Mouse (Mus musculus): ENCODE measurements around the gene Hist1h3i.
A peak's percentile ranks its signal among the peaks of the same experiment; 100 is the strongest.
"Not testable (repeated sequence)": the region's sequence is repeated elsewhere in the genome, so short reads cannot be mapped to it uniquely, and the experiment has no call there.

Hist1h3i gene

GRCm38 (mm10) chr13:21783734-21784161 is 578 bp upstream of the Hist1h3i start:
- DNase-seq (ENCODE audit: inconsistent age in 2 of 2, low spot score in 1 of 2): peak; percentile 12 to 68

- not testable (repeated sequence) for DNase-seq (ENCODE audit: inconsistent age in 2 of 2, low spot score in 1 of 2)
Measured at GRCm38 (mm10) chr13:21782361-21783254, 562 bp downstream of the Hist1h3i start.

- DNase-seq (ENCODE audit: inconsistent age in 2 of 2, low spot score in 1 of 2): no peak
Measured at GRCm38 (mm10) chr13:21781639-21782038, 1.5 kb downstream of the Hist1h3i start.

- no peak for DNase-seq (ENCODE audit: inconsistent age in 2 of 2, low spot score in 1 of 2)
Measured at GRCm38 (mm10) chr13:21781021-21781555, 2.1 kb downstream of the Hist1h3i start.

GRCm38 (mm10) chr13:21779767-21780731 is 3.1 kb downstream of the Hist1h3i start, which contains the start of gene Hist1h1b:
Gene Hist1h1b, minus strand, starts transcription at chr13:21780625.
- DNase-seq (ENCODE audit: inconsistent age in 2 of 2, low spot score in 1 of 2): peak; percentile 72 to 91

GRCm38 (mm10) chr13:21778814-21779766 is 4.1 kb downstream of the Hist1h3i start:
- DNase-seq (ENCODE audit: inconsistent age in 2 of 2, low spot score in 1 of 2): peak; percentile 67 to 91

GRCm38 (mm10) chr13:21755707-21756106 is 27.5 kb downstream of the Hist1h3i start:
- no peak for DNase-seq (ENCODE audit: inconsistent age in 2 of 2, low spot score in 1 of 2)

- peak in 1 of 2 experiments; percentile 64 for DNase-seq (ENCODE audit: inconsistent age in 2 of 2, low spot score in 1 of 2)
Measured at GRCm38 (mm10) chr13:21754294-21755001, 28.7 kb downstream of the Hist1h3i start.

GRCm38 (mm10) chr13:21753524-21754285 is 29.5 kb downstream of the Hist1h3i start, which contains the start of the genes Hist1h2ak and Hist1h2bn:
Gene Hist1h2ak, minus strand, starts transcription at chr13:21753827.
Gene Hist1h2bn, plus strand, starts transcription at chr13:21754123.
- DNase-seq (ENCODE audit: inconsistent age in 2 of 2, low spot score in 1 of 2): peak; percentile 67 to 93

- no peak for DNase-seq (ENCODE audit: inconsistent age in 2 of 2, low spot score in 1 of 2)
Measured at GRCm38 (mm10) chr13:21753051-21753523, 30.1 kb downstream of the Hist1h3i start.

GRCm38 (mm10) chr13:21752356-21752755 is 30.8 kb downstream of the Hist1h3i start:
- DNase-seq (ENCODE audit: inconsistent age in 2 of 2, low spot score in 1 of 2): no peak

- no peak for DNase-seq (ENCODE audit: inconsistent age in 2 of 2, low spot score in 1 of 2)
Measured at GRCm38 (mm10) chr13:21751827-21752226, 31.3 kb downstream of the Hist1h3i start.

- no peak for DNase-seq (ENCODE audit: inconsistent age in 2 of 2, low spot score in 1 of 2)
Measured at GRCm38 (mm10) chr13:21751417-21751816, 31.8 kb downstream of the Hist1h3i start.

- peak; percentile 88 to 94 for DNase-seq (ENCODE audit: inconsistent age in 2 of 2, low spot score in 1 of 2)
Measured at GRCm38 (mm10) chr13:21750159-21751017, 32.8 kb downstream of the Hist1h3i start, which contains the start of gene Hist1h4k. Gene Hist1h4k, minus strand, starts transcription at chr13:21750505.

- DNase-seq (ENCODE audit: inconsistent age in 2 of 2, low spot score in 1 of 2): peak in 1 of 2 experiments; percentile 22
Measured at GRCm38 (mm10) chr13:21749387-21750158, 33.6 kb downstream of the Hist1h3i start.

GRCm38 (mm10) chr13:21745006-21745405 is 38.2 kb downstream of the Hist1h3i start:
- DNase-seq (ENCODE audit: inconsistent age in 2 of 2, low spot score in 1 of 2): no peak
